Mouse (Mus musculus): Measurements from ENCODE around the gene Smarca4.

GRCm38 (mm10) chr9:21690031-21690430 is 74.1 kb downstream of the Smarca4 start:
- no peak for TF ChIP-seq CTCF (IDR thresholded peaks at IDR 0.05; ENCODE audit: low read depth)
- TF ChIP-seq EP300 (IDR thresholded peaks at IDR 0.05; ENCODE audit: low read depth), result no peak
